In genomic region chr9:86647931-86648550, GRCm38 (mm10) we compare ENCODE assay signal across 12 mouse cellular contexts. TPM values are rescaled to one million over a fixed set of nuclear protein-coding genes. Genes with fewer than 3 reads are reported as not detected.
DNase-seq lines count a peak whose midpoint lies in the region; ATAC-seq and TF ChIP-seq lines count a peak whose summit lies in the region.
"Had no signal": no experiment of that assay in that cellular context is flagged by ENCODE, and none has a peak within 500 bp of the region (broad histone marks: within the 10 kb centered on the region; RNA-seq: fewer than 3 reads in every experiment).

No protein-coding gene starts in this region.

- TF ChIP-seq CTCF in heart, adult 2 months (IDR thresholded peaks at IDR 0.05) = no peak

- no peak overlapping the region for H3K4me2 ChIP-seq in heart, embryonic 11.5 days
- H3K4me2 ChIP-seq in intestine, embryonic 15.5 days (replicated peaks) = no peak overlapping the region
- no peak overlapping the region for H3K4me2 ChIP-seq in lung, embryonic 15.5 days
- no peak overlapping the region for H3K4me2 ChIP-seq in midbrain, embryonic 15.5 days

- no peaks in the 10 kb centered on the region for H3K9me3 ChIP-seq in heart, embryonic 11.5 days (replicated peaks; ENCODE audit: control insufficient read depth, low read length)
- H3K9me3 ChIP-seq in intestine, embryonic 15.5 days = no peaks in the 10 kb centered on the region
- no peaks in the 10 kb centered on the region for H3K9me3 ChIP-seq in lung, embryonic 15.5 days
- no peaks in the 10 kb centered on the region for H3K9me3 ChIP-seq in midbrain, embryonic 15.5 days
- H3K9me3 ChIP-seq: forebrain, embryonic 10.5 days had no signal

- no peak overlapping the region for H3K9ac ChIP-seq in heart, adult 2 months (ENCODE audit: low read depth, low read length)
- no peak overlapping the region for H3K9ac ChIP-seq in heart, embryonic 11.5 days (ENCODE audit: low read depth, low read length)
- no peak overlapping the region for H3K9ac ChIP-seq in intestine, embryonic 15.5 days
- no peak overlapping the region for H3K9ac ChIP-seq in lung, embryonic 15.5 days
- no peak overlapping the region for H3K9ac ChIP-seq in midbrain, embryonic 15.5 days

- DNase-seq in heart, adult 2 months = peak in 1 of 2 experiments; percentile 15
- DNase-seq in ES-CJ7 (ENCODE audit: low read depth, low spot score) = peak; percentile 11
- DNase-seq in left cerebral cortex, postnatal 14 days (ENCODE audit: low spot score in 2 of 2) = no peak
- DNase-seq: embryo, embryonic 11 days; midbrain, embryonic 14.5 days had no signal

- H3K79me2 ChIP-seq in heart, adult 2 months (replicated peaks; ENCODE audit: control insufficient read depth, insufficient read depth, low read length) = no peaks in the 10 kb centered on the region

- WGBS in heart, adult 2 months = 10% methylated on average over 7 of the region's 7 CpGs
- WGBS in heart, embryonic 11.5 days (ENCODE audit: insufficient replicate concordance) = 73% methylated on average over 7 of the region's 7 CpGs
- 50% methylated on average over 7 of the region's 7 CpGs for WGBS in intestine, embryonic 15.5 days
- WGBS in lung, embryonic 15.5 days = 38% methylated on average over 7 of the region's 7 CpGs
- WGBS in midbrain, embryonic 15.5 days = 68% methylated on average over 7 of the region's 7 CpGs

- ATAC-seq in heart, embryonic 11.5 days (replicated peaks; ENCODE audit: insufficient number of reproducible peaks, low FRiP score, low TSS enrichment) = no peak
- peak; percentile 88 for ATAC-seq in intestine, embryonic 15.5 days
- no peak for ATAC-seq in lung, embryonic 15.5 days (ENCODE audit: borderline replicate concordance, extremely low read depth, low FRiP score, low TSS enrichment)
- ATAC-seq in inflammation-experienced regulatory T-cells, adult 6 months = no peak
- ATAC-seq in midbrain, embryonic 15.5 days (replicated peaks) = no peak

- no peak for TF ChIP-seq POLR2A in heart, adult 2 months (IDR thresholded peaks at IDR 0.05; ENCODE audit: insufficient read depth, low read depth, low read length)

- H3K36me3 ChIP-seq in heart, adult 2 months (ENCODE audit: control insufficient read depth, insufficient read depth, low read length) = peaks cover 4% of the 10 kb centered on the region; the same call in 1 of the 2 replicates
- H3K36me3 ChIP-seq in heart, embryonic 11.5 days (ENCODE audit: control insufficient read depth, insufficient read depth, low read length) = no peaks in the 10 kb centered on the region
- H3K36me3 ChIP-seq in intestine, embryonic 15.5 days = no peaks in the 10 kb centered on the region
- no peaks in the 10 kb centered on the region for H3K36me3 ChIP-seq in lung, embryonic 15.5 days
- H3K36me3 ChIP-seq in midbrain, embryonic 15.5 days (replicated peaks) = no peaks in the 10 kb centered on the region
- H3K36me3 ChIP-seq: forebrain, embryonic 10.5 days had no signal

- H3K27me3 ChIP-seq in heart, adult 2 months (ENCODE audit: control insufficient read depth, insufficient read depth, low read length) = no peaks in the 10 kb centered on the region
- no peaks in the 10 kb centered on the region for H3K27me3 ChIP-seq in heart, embryonic 11.5 days (ENCODE audit: control insufficient read depth, insufficient read depth, low read length)
- H3K27me3 ChIP-seq in intestine, embryonic 15.5 days (replicated peaks) = no peaks in the 10 kb centered on the region
- no peaks in the 10 kb centered on the region for H3K27me3 ChIP-seq in lung, embryonic 15.5 days
- H3K27me3 ChIP-seq in midbrain, embryonic 15.5 days (replicated peaks) = no peaks in the 10 kb centered on the region

- peak overlapping the region; percentile 13; the same call in 1 of the 2 replicates for H3K4me3 ChIP-seq in heart, adult 2 months
- no peak overlapping the region for H3K4me3 ChIP-seq in heart, embryonic 11.5 days (ENCODE audit: low read depth, low read length)
- H3K4me3 ChIP-seq in intestine, embryonic 15.5 days (replicated peaks) = no peak overlapping the region
- no peak overlapping the region for H3K4me3 ChIP-seq in lung, embryonic 15.5 days
- H3K4me3 ChIP-seq in midbrain, embryonic 15.5 days = no peak overlapping the region
- H3K4me3 ChIP-seq: forebrain, embryonic 10.5 days had no signal

- H3K27ac ChIP-seq in heart, adult 2 months = peak overlapping the region; percentile 83
- no peak overlapping the region for H3K27ac ChIP-seq in heart, embryonic 11.5 days (ENCODE audit: low read depth, low read length)
- no peak overlapping the region for H3K27ac ChIP-seq in intestine, embryonic 15.5 days
- H3K27ac ChIP-seq in lung, embryonic 15.5 days = peak overlapping the region; percentile 30; the same call in 1 of the 2 replicates
- H3K27ac ChIP-seq in midbrain, embryonic 15.5 days = no peak overlapping the region
- H3K27ac ChIP-seq: forebrain, embryonic 10.5 days had no signal

- intact Hi-C loops in heart, adult 2 months (cut with DNase I) = loop anchor here (5.0 kb wide), 2 partner anchors 49 to 99 kb away; partner anchors contain the start of gene Me1
- intact Hi-C loops in left cerebral cortex, postnatal 14 days (cut with DNase I) = no loop called here

- peaks cover 1% of the 10 kb centered on the region for H3K4me1 ChIP-seq in heart, adult 2 months (ENCODE audit: control insufficient read depth, insufficient read depth, low read length)
- H3K4me1 ChIP-seq in heart, embryonic 11.5 days (ENCODE audit: control insufficient read depth, insufficient read depth, low read length) = no peaks in the 10 kb centered on the region
- no peaks in the 10 kb centered on the region for H3K4me1 ChIP-seq in intestine, embryonic 15.5 days (replicated peaks)
- peaks cover 7% of the 10 kb centered on the region for H3K4me1 ChIP-seq in lung, embryonic 15.5 days
- no peaks in the 10 kb centered on the region for H3K4me1 ChIP-seq in midbrain, embryonic 15.5 days
- H3K4me1 ChIP-seq: forebrain, embryonic 10.5 days had no signal

- no peak for TF ChIP-seq EP300 in heart, adult 2 months (IDR thresholded peaks at IDR 0.05; ENCODE audit: insufficient read depth, low read depth, low read length)

RNA-seq across cellular contexts. Expression of gene Me1, which starts 47.7 kb away (rescaled TPM):
- total RNA-seq in heart, adult 2 months (2021) = 100 to 1,000 TPM in 1 of 2 experiments, 10 to 100 TPM in 1; 100.0 to 110 TPM
- polyA plus RNA-seq in heart, adult 2 months (2012; rRNA removed) = 67.1 and 101 TPM in 2 replicates
- polyA plus RNA-seq in heart, embryonic 11.5 days (2014; fragmentation: Nextera tagmentation; extraction: Ambion mirVana) = 34.3 and 41.4 TPM in 2 replicates
- 21.2 and 22.9 TPM in 2 replicates for polyA plus RNA-seq in intestine, embryonic 15.5 days (2015; fragmentation: Nextera tagmentation; extraction: Ambion mirVana)
- polyA plus RNA-seq in lung, embryonic 15.5 days (2015; fragmentation: Nextera tagmentation; extraction: Ambion mirVana) = 31.6 and 32.6 TPM in 2 replicates
- under 1 TPM in 1 of 3 experiments, not detected in 2; 0.09 TPM for polyA plus RNA-seq in inflammation-experienced regulatory T-cells, adult 6 months (2017; shearing (Covaris generic))
- total RNA-seq in left cerebral cortex, postnatal 14 days (2021) = 10 to 100 TPM; 54.6 to 58.3 TPM
- polyA plus RNA-seq in midbrain, embryonic 15.5 days (2015; fragmentation: Nextera tagmentation; extraction: Ambion mirVana) = 37.7 and 40.6 TPM in 2 replicates
- total RNA-seq: neutrophil, adult 5-6 weeks had no signal

Comparison
In these comparisons a context has a peak if more than half of its experiments do, and no peak if none do; other contexts are left out.
1. H3K27ac ChIP-seq: peak in heart, adult 2 months (single experiment) and lung, embryonic 15.5 days (single experiment); none in heart, embryonic 11.5 days (single experiment), intestine, embryonic 15.5 days (single experiment) and midbrain, embryonic 15.5 days (single experiment).
2. RNA of gene Me1, which starts 47.7 kb away (polyA plus RNA-seq): 67.1 to 101 TPM in heart, adult 2 months, 37.7 to 40.6 TPM in midbrain, embryonic 15.5 days, 34.3 to 41.4 TPM in heart, embryonic 11.5 days, 31.6 to 32.6 TPM in lung, embryonic 15.5 days and 21.2 to 22.9 TPM in intestine, embryonic 15.5 days; 0.09 TPM in inflammation-experienced regulatory T-cells, adult 6 months; every median in the first group is over 10 times any median in the second.